Mouse (Mus musculus) CD4-positive, CD25-positive, alpha-beta regulatory T cell, adult 4 months (primary cell): ENCODE measurements at regions not wholly inside any gene's neighbourhood (a gene's known extent, or its start where the extent isn't known, plus 50 kb on each side); places are given as distances from the start of the nearest gene placed in this dataset.

Experiments used
- ATAC-seq: one replicate; pipeline ENCODE4 v1.8.0; 2017

- no peak for ATAC-seq
Observed at GRCm38 (mm10) chrX:12834681-12835080, 72.8 kb upstream of the Med14 start.

GRCm38 (mm10) chrX:12832709-12833108 is 70.8 kb upstream of the Med14 start:
- no peak for ATAC-seq

- no peak for ATAC-seq
Observed at GRCm38 (mm10) chrX:12829165-12829564, 67.3 kb upstream of the Med14 start.

- ATAC-seq, result no peak
Observed at GRCm38 (mm10) chrX:12827299-12827872, 65.5 kb upstream of the Med14 start.

GRCm38 (mm10) chrX:12826646-12827045 is 64.8 kb upstream of the Med14 start:
- ATAC-seq, result no peak

GRCm38 (mm10) chrX:12825262-12825661 is 63.4 kb upstream of the Med14 start:
- ATAC-seq, result no peak

- ATAC-seq, result no peak
Observed at GRCm38 (mm10) chrX:12824497-12824896, 62.6 kb upstream of the Med14 start.

GRCm38 (mm10) chrX:12822777-12823176 is 60.9 kb upstream of the Med14 start:
- ATAC-seq, result no peak

GRCm38 (mm10) chrX:12813083-12813660 is 51.3 kb upstream of the Med14 start:
- ATAC-seq, result no peak
